Mouse (Mus musculus) lung, postnatal 25 days (tissue): ENCODE data around the gene Ccdc154.
A peak's percentile ranks its signal among the peaks of the same experiment; 100 is the strongest.
"Not testable (repeated sequence)": the region's sequence is repeated elsewhere in the genome, so short reads cannot be mapped to it uniquely, and the experiment has no call there.

Experiments used
- DNase-seq: peaks from one replicate; pipeline ENCODE4 v3.0.0; 2022; ENCODE audit warnings: low spot score

Gene Ccdc154

GRCm38 (mm10) chr17:25162161-25162560 is at the start of gene Ccdc154:
Gene Ccdc154, plus strand, starts transcription at chr17:25162461.
- DNase-seq, result no peak

- DNase-seq, result no peak
These were observed 47.2 kb upstream of the Ccdc154 start for GRCm38 (mm10) chr17:25114908-25115645.

- peak; percentile 94 for DNase-seq
These were observed 46.4 kb upstream of the Ccdc154 start, which contains the start of gene Telo2 for GRCm38 (mm10) chr17:25115664-25116432. Gene Telo2, minus strand, starts transcription at chr17:25115967.

- DNase-seq, result peak; percentile 28
These were observed 45.0 kb upstream of the Ccdc154 start for GRCm38 (mm10) chr17:25117263-25117662.

- no peak for DNase-seq
These were observed 41.9 kb upstream of the Ccdc154 start, which contains the start of gene Ptx4 for GRCm38 (mm10) chr17:25120406-25120805. Gene Ptx4, plus strand, starts transcription at chr17:25120760.

- no peak for DNase-seq
These were observed 38.3 kb upstream of the Ccdc154 start for GRCm38 (mm10) chr17:25123979-25124378.

- not testable (repeated sequence) for DNase-seq
These were observed 36.7 kb upstream of the Ccdc154 start for GRCm38 (mm10) chr17:25125442-25126060.

- no peak for DNase-seq
These were observed 35.2 kb upstream of the Ccdc154 start for GRCm38 (mm10) chr17:25127079-25127478.

GRCm38 (mm10) chr17:25127681-25128080 is 34.6 kb upstream of the Ccdc154 start:
- DNase-seq, result no peak

- no peak for DNase-seq
These were observed 32.2 kb upstream of the Ccdc154 start for GRCm38 (mm10) chr17:25130060-25130459.

- peak; percentile 95 for DNase-seq
These were observed 29.0 kb upstream of the Ccdc154 start, which contains the start of gene Clcn7 for GRCm38 (mm10) chr17:25133275-25133698. Gene Clcn7, plus strand, starts transcription at chr17:25133391.

GRCm38 (mm10) chr17:25135622-25136021 is 26.6 kb upstream of the Ccdc154 start:
- no peak for DNase-seq

GRCm38 (mm10) chr17:25138803-25139202 is 23.5 kb upstream of the Ccdc154 start:
- DNase-seq, result no peak

- no peak for DNase-seq
These were observed 22.3 kb upstream of the Ccdc154 start for GRCm38 (mm10) chr17:25139960-25140359.

- DNase-seq, result no peak
These were observed 1.1 kb downstream of the Ccdc154 start for GRCm38 (mm10) chr17:25163387-25163786.

GRCm38 (mm10) chr17:25164770-25165169 is 2.5 kb downstream of the Ccdc154 start:
- no peak for DNase-seq

GRCm38 (mm10) chr17:25165970-25166671 is 3.9 kb downstream of the Ccdc154 start:
- DNase-seq, result no peak

GRCm38 (mm10) chr17:25169706-25170105 is 7.4 kb downstream of the Ccdc154 start:
- DNase-seq, result no peak

GRCm38 (mm10) chr17:25172558-25172957 is 10.3 kb downstream of the Ccdc154 start:
- DNase-seq, result peak; percentile 21

- peak; percentile 53 for DNase-seq
These were observed 13.2 kb downstream of the Ccdc154 start, which contains the start of gene Gm38655 for GRCm38 (mm10) chr17:25175411-25175810. Gene Gm38655, minus strand, starts transcription at chr17:25175471.

GRCm38 (mm10) chr17:25183232-25183631 is 21.0 kb downstream of the Ccdc154 start:
- no peak for DNase-seq
